Mouse (Mus musculus): ENCODE results near the gene Cd37.

DNA sequence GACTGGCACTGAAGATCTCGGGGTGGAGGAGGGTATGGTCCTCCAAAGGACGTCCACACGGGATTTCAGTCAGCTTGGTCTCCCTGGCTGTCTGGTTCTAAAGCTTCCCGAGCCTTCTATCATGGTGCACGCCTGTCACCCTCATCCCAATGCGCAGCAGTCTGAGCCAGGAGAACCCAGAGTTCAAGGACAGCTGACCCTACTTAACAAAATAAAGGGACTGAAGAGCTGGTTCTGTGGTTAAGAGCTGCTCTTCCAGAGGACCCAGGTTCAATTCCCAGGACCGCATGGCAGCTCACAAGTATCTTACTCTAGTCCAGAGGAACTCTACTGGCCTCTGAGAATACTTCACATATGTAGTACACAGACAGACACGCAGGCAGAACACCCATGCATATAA, 9.9 kb downstream of the Cd37 start:
- TF ChIP-seq CTCF (IDR thresholded peaks at IDR 0.05; ENCODE audit: borderline replicate concordance, control insufficient read depth, extremely low read depth, insufficient read depth, low read length, poor library complexity): no peak
- TF ChIP-seq POLR2A (IDR thresholded peaks at IDR 0.05; ENCODE audit: control insufficient read depth, extremely low read depth, insufficient read depth, low read length, poor library complexity): no peak
